Mouse (Mus musculus) E14TG2a.4 (cell line): Measurements from ENCODE around the gene Ypel2.

Source experiments
- H3K27me3 ChIP-seq: 2 replicates; pipeline ENCODE4 v1.6.1; 2014; ENCODE audit warnings: low read length, control low read depth; ENCODE audit not compliant: insufficient read depth
- H3K36me3 ChIP-seq: 2 replicates; pipeline ENCODE4 v1.6.1; 2014; ENCODE audit warnings: low read length, control low read depth; ENCODE audit not compliant: insufficient read depth
- H3K4me1 ChIP-seq: replicated peaks from 2 replicates; pipeline ENCODE4 v1.6.1; 2014; ENCODE audit warnings: low read depth, low read length, control low read depth
- H3K4me3 ChIP-seq: replicated peaks from 2 replicates; pipeline ENCODE4 v1.5.1; 2014; ENCODE audit warnings: mild to moderate bottlenecking, low read length
- H3K9me3 ChIP-seq: 2 replicates; pipeline ENCODE4 v1.6.1; 2014; ENCODE audit warnings: low read length, control low read depth
- CTCF ChIP-seq: conservative IDR thresholded peaks from 2 replicates; pipeline ENCODE4 v1.5.1; 2014; ENCODE audit warnings: low read length
- NANOG ChIP-seq: IDR thresholded peaks from 2 replicates; pipeline ENCODE4 v1.6.1; 2014; ENCODE audit warnings: borderline replicate concordance, low read length, mixed read lengths
- POU5F1 ChIP-seq: IDR thresholded peaks from 2 replicates; pipeline ENCODE4 v1.6.1; 2014; ENCODE audit warnings: low read length, borderline replicate concordance

The Ypel2 gene

DNA sequence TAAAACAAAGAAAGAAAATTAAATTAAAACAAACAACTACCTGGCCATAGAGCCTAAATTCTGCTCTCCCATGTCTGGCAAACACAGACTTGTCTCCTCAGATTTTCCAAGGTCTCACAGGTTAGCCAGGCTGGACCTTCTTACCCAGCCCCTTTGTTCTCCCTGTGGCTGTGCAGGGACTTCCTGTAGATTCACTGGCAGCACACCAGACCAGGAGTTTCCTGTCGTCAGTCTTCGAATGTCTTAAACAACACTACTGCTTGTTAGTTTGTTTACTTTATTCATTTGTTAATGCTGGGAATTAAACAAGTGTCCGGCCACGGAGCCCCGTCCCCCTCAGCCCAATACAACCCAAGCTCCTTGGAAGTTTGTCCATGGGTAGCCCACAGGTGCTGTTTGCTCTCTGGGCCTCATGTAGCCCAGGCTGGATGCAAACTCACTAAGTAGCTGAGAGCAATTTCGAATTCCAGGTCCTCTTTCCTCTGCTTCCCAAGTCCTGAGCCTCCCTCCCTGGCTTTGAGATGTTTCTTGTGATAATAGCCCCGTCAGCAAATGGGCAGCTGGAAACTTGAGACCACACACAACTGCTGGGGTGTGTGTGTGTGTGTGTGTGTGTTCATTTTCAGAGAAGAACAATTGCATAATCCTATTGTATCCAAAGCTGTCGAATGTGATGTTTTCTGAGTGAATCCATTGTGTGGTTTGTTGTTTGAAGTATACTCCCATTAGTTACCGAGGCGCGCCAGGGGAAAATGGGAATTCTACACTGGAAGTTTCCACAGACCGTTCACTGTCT lies 11.7 kb upstream of the Ypel2 start:
- Histone ChIP-seq H3K4me1 (peaks cover 18% of the 10 kb centered on the region), H3K4me3 (no peak overlapping the region), H3K9me3 (no peaks in the 10 kb centered on the region), H3K36me3 (no peaks in the 10 kb centered on the region), H3K27me3 (peaks cover 8% of the 10 kb centered on the region)
- TF ChIP-seq CTCF (no peak), NANOG (no peak), POU5F1 (no peak)

DNA sequence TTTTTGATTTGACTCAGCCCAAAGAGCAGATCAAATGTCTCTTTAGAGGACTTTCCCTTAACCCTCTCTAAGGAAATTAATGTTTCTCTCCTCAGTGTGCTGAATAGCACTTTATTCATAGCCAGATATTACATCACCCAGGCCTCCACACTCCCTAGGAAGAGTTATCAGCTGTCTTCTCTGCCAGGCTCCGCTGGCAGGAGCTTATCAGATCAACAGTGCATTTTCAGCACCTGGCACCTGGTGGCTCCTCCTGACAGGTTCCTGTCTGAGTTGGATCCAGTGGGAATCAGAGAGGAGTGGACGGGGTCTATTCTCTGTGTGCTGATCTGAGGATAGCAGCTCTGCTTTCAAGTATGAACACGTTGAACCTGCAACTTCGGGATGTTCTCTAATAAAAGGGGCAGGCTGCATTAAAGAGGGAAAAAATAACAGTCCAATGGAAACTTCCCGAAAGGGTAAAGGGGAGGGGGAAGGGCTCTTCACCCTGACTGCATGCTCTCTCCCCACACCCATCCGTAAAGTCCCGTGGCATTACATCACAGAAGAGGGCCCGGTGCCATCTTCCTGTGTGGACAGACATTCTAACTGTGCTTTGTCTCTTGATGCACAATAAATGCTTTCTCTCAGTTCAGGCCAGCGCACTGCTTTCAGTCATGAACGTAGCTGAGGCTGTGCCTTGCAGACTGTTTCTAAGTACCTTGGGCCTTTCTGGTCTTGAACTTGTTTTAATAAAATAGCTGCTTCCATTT lies 8.7 kb upstream of the Ypel2 start:
- TF ChIP-seq CTCF, result no peak
- TF ChIP-seq POU5F1, result no peak
- TF ChIP-seq NANOG, result no peak
- H3K9me3 ChIP-seq, result no peaks in the 10 kb centered on the region
- no peak overlapping the region for H3K4me3 ChIP-seq
- no peaks in the 10 kb centered on the region for H3K36me3 ChIP-seq
- H3K4me1 ChIP-seq, result peaks cover 18% of the 10 kb centered on the region
- H3K27me3 ChIP-seq, result peaks cover 22% of the 10 kb centered on the region

DNA sequence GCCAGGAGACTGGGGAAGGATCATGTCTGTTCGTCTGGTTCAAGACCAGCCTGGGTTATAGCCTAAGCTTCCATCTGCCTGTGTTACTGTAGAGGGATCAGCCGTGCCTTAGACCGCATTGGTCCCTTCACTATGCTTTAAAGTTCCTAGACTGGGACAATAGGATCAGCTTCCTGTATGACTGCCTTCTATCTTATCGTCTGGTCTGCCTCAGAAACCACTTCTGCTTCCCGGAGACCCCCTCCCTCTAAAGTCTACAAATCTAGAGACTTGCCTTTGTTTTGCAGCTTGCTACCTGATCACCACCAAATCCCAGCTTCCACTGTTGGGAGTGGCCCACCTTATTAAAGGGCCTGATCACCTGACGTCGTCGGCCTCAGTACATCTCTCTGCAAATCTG lies 7.7 kb upstream of the Ypel2 start:
- Histone ChIP-seq H3K4me1 (peaks cover 28% of the 10 kb centered on the region), H3K9me3 (no peaks in the 10 kb centered on the region), H3K27me3 (peaks cover 22% of the 10 kb centered on the region), H3K36me3 (no peaks in the 10 kb centered on the region), H3K4me3 (no peak overlapping the region)
- TF ChIP-seq NANOG (no peak), POU5F1 (no peak), CTCF (no peak)

DNA sequence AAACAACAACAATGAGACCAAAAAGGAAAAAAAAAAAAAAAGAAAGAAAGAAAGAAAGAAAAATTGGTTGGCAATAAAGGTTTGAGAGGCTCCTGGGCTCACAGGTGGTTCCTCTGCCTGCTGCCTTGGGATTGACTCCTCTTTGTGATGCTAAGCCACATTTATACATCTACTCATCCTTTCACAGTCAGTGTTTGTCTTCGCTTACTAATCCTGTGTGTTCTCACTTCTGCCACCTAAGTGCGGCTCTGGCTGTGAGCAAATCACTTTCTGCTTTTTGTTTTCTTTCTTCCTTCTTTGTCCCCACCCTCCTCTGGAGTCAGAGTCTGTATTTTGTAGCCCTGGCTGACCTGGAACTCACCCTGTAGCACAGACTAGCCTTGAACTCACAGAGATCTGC lies 2.8 kb upstream of the Ypel2 start:
- TF ChIP-seq NANOG, result peak; percentile 81; the same call in 1 of the 2 replicates
- TF ChIP-seq POU5F1, result peak; percentile 51; the same call in 1 of the 2 replicates
- no peak for TF ChIP-seq CTCF
- peaks cover 29% of the 10 kb centered on the region for H3K27me3 ChIP-seq
- H3K4me1 ChIP-seq, result peaks cover 48% of the 10 kb centered on the region
- no peaks in the 10 kb centered on the region for H3K36me3 ChIP-seq
- no peak overlapping the region for H3K4me3 ChIP-seq
- H3K9me3 ChIP-seq, result no peaks in the 10 kb centered on the region

DNA sequence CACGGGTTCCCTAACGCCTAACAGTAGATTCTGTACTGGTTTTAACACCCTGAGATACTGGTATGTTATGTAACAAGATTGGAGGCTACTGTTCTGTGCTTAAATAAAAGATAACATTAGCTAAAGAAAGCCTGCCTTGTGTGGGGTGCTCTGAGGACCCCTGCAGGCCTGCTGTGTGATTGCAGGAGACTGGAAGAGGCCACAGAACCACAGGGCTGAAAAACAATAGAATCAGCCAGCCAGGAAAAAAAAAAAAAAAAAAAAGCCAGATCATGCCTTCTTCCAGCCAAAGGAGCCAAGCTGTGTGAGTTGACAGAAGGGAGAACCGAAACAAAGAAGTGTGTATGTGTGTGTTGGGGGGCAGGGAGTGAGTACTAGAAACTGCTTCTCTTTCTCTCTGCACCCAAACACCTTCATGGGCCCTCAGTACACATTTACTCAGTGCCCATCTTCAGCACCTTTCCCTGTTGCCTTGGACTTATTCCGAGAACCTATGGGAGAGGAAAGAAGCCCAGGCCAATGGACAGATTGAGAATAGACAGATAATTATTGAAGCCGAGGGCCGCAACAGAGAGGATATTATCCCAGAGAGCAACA lies 2.2 kb upstream of the Ypel2 start:
- Histone ChIP-seq H3K27me3 (peaks cover 29% of the 10 kb centered on the region), H3K4me1 (peaks cover 49% of the 10 kb centered on the region), H3K9me3 (no peaks in the 10 kb centered on the region), H3K4me3 (no peak overlapping the region), H3K36me3 (no peaks in the 10 kb centered on the region)
- TF ChIP-seq NANOG (no peak), POU5F1 (no peak), CTCF (peak; percentile 64)

DNA sequence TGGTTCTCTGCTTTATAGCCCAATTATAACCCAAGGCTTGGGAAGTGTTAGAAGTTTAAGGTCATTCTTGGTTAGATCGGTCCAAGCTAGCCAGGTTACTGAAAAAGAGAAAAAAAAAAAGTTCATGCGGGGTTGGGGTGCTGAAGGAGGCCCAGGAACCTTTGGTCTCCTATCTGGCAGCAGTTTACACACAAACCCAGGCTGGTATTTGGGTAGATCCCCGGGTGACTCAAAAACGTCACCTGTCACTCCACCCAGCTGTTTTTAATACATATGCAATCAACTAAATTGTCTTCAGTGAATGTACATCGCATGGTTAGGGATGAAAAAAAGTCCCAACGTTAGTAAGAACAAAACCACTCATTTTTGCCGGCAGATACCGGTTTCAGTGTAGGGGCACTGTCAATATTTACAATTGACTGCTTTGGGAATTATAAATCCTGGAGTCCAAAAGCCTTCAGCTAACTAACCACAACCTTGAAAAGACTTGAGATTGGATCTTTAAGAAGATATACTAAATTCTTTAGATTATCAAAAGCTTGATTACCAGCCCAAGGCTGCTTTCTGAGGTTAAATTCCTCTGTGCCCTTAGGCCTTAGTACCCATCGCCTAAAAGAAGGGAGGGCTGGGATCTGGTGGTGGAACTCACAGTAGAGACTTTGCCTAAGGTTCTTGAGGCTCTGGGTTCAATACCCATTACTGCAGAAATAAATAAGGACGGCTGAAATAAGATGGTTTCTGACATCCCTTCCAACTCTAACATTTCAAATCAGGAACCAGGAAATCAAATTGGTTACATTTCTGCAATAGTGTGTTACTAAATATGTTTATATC lies 1.5 kb upstream of the Ypel2 start:
- H3K9me3 ChIP-seq, result no peaks in the 10 kb centered on the region
- peaks cover 56% of the 10 kb centered on the region for H3K4me1 ChIP-seq
- no peaks in the 10 kb centered on the region for H3K36me3 ChIP-seq
- TF ChIP-seq POU5F1 (no peak), NANOG (no peak), CTCF (no peak)
- no peak overlapping the region for H3K4me3 ChIP-seq
- peaks cover 25% of the 10 kb centered on the region for H3K27me3 ChIP-seq

DNA sequence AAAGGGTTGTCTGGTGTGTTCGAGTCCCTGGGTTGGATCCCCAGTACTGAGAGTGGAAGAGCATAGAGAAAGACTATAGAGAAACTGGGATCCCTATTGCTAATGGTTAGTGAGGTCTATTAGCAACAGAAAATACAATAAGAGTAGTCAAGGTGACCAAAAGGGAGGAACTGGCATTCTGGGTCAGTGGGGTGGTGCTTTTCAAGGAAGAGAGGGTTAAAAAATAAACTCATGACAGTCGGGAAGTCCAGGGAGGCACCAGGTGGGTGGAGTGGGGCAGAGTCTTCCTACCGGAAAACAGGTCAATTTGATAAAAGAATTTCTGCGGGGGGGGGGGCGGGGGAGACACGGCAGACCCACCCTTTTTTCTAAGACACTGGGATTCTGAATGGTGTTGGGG lies 823 bp upstream of the Ypel2 start:
- no peaks in the 10 kb centered on the region for H3K36me3 ChIP-seq
- no peak for TF ChIP-seq POU5F1
- no peak for TF ChIP-seq NANOG
- no peak for TF ChIP-seq CTCF

More for the DNA sequence above, 823 bp upstream of the Ypel2 start:
- peak overlapping the region; percentile 100 for H3K4me3 ChIP-seq
- H3K27me3 ChIP-seq, result peaks cover 21% of the 10 kb centered on the region
- no peaks in the 10 kb centered on the region for H3K9me3 ChIP-seq
- peaks cover 63% of the 10 kb centered on the region for H3K4me1 ChIP-seq
